Mouse (Mus musculus) G1E (cell line): ENCODE measurements around the gene Def6.

Experiments
- CTCF ChIP-seq: IDR thresholded peaks from 2 replicates; pipeline ENCODE4 v1.5.1; 2012; ENCODE audit warnings: low read depth, low read length, inconsistent platforms, mixed read lengths
- GATA1 ChIP-seq: IDR thresholded peaks from 2 replicates; pipeline ENCODE4 v1.6.1; 2012; ENCODE audit warnings: borderline replicate concordance, low read length, inconsistent platforms, mixed read lengths

GRCm38 (mm10) chr17:28212391-28212790, 4.8 kb downstream of the Def6 start:
- TF ChIP-seq CTCF = no peak
- no peak for TF ChIP-seq GATA1
